Mouse (Mus musculus): ENCODE data around the gene Enam.
"Not testable (repeated sequence)": the region's sequence is repeated elsewhere in the genome, so short reads cannot be mapped to it uniquely, and the experiment has no call there.

Enam gene

DNA sequence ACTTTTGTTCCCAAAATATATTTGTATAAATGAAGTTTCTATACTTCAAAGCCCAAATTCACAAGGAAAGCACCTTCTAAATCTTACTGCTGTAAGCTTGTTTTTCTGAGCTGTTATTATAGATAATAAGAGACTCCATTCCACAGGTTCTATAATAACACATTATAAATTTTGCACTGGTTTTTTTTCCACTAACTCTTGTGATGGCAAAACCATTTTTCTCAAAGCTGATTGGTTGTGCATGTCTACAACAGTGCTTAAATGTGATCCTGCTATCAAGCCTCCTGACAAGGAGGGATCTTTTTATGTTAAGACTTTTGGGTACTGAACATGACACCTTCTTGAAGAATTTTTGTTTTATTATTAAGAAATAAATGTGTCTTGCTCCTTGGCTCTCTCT, at the start of gene Enam:
Enam (plus strand) TSS at position 301 of the 400 bp plus-strand sequence.
- no peak for DNase-seq (ENCODE audit: low read depth, low spot score)

DNA sequence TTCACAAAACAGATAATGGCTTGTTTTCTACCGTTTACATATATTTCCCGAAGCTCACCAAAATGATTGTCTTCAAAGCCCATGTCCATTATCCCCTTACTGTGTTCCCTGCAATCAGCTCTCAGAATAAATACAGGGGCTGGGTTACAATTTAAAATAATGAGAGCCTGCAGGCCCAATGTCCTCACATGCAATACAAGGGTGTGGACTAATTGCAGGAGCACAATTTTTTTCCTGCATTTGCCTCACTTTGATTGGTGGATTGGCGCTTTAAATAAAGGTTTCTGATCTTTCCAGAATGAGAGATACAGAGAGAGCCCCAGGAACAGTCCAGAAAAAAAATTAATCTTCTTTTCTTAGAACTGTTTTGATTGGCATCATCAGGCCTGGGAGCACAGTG, 32.1 kb upstream of the Enam start, which contains the start of gene Ambn:
Ambn (plus strand) TSS at position 301 of the 400 bp plus-strand sequence.
- DNase-seq (ENCODE audit: low read depth, low spot score) = no peak

DNA sequence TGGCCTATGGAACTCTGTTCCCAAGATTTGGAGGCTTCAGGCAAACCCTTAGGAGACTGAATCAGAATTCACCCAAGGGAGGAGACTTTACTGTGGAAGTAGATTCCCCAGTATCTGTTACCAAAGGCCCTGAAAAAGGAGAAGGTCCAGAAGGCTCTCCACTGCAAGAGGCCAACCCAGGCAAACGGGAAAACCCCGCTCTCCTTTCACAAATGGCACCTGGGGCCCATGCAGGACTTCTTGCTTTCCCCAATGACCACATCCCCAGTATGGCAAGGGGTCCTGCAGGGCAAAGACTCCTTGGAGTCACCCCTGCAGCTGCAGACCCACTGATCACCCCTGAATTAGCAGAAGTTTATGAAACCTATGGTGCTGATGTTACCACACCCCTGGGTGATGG, 20.3 kb upstream of the Enam start:
- DNase-seq (ENCODE audit: low read depth, low spot score) = no peak

DNA sequence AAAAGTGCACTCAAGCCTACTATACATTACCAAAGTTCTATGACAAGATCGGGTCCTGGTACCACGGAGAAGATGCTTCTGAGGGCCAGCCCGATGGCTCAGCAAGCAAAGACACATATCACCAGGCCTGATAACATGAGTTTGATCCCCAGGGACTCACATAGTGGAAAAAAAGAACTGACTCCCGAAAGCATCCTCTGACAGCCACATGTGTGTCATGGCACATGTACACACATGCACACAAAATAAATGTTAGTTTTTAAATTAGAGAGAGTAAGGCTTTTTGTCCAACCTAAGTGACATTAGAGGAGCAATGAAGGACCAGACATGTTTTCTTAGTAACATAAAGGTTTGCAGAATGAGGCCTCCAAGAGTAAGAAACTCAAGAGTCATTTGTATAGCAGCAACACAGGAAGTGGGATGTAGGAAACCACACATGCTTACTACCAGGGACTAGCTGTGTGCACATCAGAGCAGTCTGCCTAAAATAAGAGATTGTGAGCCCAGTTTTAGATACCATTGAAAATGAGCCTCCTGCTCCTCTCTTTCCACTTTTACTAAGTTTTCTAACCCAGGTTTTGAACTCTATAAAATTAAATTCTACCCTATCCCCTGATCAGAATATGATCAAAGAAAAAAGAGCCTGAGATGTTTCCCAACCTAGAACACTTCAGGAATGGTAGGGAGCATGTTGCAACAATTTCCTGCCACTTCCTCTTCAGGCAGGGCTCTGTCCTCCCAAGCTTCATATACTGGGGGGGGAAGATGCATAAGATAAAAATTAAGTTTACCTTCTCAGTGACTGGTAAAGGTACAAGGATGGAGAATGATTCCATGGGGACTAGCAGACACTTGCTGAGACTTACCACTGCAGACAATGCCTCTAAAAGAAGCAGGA, 18.7 kb upstream of the Enam start:
- DNase-seq (ENCODE audit: low read depth, low spot score) = no peak

DNA sequence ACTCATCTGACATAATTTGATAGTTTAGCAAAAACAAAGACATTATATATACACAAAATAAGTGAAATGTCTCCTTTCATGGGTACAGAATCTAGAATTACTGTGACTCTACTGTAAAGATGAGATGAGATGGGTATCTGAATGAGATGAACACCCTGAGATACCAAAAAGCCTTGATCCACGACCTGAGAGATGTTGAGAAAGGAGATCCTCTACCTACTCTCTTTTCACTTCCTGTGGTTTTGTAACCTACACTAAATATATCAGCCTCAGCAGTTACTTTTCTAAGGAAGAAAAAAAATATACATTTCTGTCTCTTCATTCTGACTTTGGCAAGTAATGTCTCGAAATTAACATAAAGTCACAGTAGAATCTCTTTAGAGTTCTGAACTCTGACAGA, 1.2 kb downstream of the Enam start:
- no peak for DNase-seq (ENCODE audit: low read depth, low spot score)

DNA sequence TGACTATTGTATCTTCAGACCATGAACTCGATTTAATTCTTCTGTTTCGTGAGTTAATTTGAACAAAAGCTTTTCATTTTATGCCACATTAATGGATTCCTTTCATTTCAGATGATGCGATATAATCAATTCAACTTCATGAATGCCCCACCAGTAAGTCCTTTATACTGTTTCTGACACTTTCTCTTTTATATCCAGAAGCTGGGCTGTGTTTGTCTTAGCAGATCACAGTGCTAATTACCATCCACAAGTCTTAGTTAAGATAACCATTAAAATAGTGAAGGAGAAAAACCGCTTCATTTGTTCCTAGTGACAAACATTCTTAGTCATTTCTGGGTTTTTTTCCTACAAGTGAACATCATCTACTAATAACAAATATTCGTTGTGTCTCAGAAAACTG, 3.3 kb downstream of the Enam start:
- DNase-seq (ENCODE audit: low read depth, low spot score) = no peak

DNA sequence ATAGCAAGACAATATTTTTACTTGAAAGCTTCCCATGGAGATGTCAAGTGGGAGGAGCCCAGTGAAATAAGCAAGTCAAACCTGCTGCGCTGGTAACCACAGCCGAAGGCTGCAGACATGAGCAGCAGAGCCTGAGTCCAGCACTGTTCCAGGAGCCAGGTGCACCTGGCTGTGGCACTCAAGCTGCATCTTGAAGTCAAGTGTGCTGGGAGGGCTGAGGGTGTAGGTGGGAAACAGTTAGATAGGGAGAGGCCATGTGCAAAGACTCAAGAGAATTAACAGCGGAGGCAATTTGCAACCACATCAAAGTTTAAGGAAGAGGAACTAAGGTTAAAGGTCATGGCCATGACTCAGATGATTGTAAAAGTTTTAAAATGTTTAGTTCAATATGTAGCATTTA, 12.0 kb downstream of the Enam start:
- no peak for DNase-seq (ENCODE audit: low read depth, low spot score)

DNA sequence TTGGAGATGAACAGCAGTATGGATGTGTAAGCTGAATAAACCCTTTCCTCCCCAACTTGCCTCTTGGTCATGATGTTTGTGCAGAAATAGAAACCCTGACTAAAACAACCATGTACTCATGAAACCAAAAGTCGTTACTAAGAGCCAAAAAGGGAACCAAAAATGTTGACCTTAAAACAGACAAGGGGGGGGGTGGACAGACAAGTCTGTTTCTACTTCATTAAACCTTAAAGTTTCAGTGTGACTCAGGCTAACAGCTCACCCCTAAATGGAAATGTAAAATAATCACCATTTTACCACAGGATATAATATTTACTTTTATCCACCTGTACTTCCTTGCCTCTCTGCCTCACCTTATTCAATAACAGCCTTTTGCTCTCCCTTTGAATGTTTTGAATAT, 20.8 kb downstream of the Enam start:
- DNase-seq (ENCODE audit: low read depth, low spot score) = no peak

DNA sequence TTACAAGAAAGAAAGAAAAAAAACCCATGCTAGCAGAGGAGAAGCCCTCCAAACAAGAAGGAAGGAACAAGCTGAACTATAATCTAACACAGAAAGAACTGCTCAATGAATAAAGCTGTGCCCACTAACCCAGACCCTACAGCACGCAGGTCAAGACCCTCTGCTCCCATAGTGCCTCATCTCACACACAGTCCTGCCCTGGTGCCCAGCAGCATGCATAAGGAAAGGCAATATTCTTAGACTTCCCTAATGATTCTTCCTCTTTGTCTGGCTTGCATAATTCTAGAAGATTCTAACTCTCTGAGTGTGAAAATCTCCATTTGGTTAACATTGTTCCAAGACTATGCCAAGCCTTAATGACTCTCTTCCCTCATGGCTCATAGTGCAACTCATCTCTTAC, 21.2 kb downstream of the Enam start:
- DNase-seq (ENCODE audit: low read depth, low spot score) = no peak

DNA sequence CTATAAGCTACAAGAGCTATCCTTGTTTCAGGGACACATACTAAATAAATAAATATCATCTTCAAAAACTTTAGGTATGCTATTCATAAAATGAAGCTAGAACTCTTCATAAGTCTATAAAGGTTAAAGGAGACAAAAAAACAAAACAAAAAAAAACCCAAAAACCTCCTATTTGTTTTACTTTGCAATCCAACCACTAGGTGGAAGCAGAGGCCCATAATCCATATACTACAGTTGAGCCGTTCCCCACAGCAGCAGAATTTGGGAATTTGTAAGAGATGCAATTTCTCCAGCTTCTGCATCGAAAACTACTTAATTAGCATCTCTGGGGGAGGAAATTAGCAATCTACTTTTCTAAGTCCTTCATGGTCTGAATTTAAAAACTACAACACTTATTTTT, 31.5 kb downstream of the Enam start:
- peak; percentile 50 for DNase-seq (ENCODE audit: low read depth, low spot score)

DNA sequence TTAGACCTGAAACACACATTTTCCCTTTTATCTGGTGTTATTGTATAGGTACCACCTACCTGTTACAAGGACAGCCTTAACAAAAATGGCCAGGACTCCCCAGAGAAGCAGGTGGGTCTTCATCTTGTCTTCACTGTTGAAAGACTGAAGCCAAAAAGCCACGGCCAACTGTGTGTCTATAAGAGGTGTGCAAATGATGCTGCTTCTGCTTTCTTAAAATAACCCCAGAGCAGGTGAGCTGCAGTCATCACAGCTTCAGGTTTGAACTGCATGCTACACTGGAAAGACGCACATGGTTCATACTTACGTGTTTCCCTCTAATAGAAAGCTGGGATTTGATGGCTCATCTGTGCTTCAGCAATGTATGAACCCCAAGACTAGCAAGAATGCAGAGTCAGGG, 39.9 kb downstream of the Enam start, which contains the start of gene Jchain:
Jchain (minus strand) TSS at position 235 of the 400 bp plus-strand sequence.
- DNase-seq (ENCODE audit: low read depth, low spot score) = no peak

DNA sequence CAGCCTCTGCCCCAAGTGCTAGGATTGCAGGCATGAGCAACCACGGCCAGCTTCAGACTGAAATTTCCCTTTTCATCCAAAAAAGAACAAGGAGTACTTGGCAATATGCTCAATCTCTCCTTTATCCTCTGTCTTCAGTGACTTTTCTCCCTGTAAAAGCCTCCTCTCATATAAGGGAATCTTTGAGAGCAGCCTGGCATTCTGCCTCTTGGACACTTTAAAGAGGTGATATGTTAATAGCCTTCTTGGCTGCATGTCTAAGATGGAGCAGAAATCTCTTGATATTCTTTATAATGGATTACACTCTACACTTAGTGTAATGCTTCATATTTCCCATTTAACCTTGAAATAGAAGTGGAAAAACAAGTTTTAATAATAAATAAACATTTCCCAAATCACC, 43.1 kb downstream of the Enam start:
- DNase-seq (ENCODE audit: low read depth, low spot score) = no peak

DNA sequence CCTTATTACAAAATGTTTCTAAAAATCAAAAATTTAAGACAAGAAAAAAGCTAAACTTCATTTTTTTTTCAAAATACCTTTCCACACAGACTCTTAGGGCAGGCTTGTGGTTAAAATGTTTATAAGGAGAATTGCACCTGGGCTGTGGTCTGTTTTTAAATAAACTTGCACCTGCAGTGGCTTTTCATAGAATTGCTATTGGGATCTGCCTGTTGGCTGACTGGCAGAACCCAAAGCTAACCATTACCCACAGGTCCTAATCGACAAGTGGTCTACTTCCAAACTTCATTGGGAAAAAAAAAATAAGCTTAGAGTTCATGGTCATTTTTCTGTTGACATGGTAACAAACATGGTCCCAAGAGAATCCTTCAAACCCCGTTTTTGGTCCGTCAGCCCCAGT, 46.9 kb downstream of the Enam start:
- no peak for DNase-seq (ENCODE audit: low read depth, low spot score)

DNA sequence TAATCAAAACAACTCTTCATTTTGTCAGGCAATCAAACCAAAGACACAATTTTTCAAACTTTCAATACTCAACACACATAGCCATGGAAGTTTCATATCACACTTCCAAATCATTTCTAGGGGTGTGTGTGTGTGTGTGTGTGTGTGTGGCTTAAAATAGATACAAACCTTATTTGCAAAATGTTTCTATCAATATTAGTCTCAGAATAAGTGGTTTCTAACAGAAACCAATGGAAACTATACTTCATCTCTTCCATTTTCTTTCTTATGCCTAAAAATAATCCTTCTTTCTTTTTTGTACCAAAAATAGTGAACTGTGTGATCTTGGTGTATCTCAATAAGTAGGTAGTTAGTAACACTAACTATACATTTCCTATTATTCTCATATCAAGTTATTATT, 53.1 kb downstream of the Enam start:
- no peak for DNase-seq (ENCODE audit: low read depth, low spot score)

DNA sequence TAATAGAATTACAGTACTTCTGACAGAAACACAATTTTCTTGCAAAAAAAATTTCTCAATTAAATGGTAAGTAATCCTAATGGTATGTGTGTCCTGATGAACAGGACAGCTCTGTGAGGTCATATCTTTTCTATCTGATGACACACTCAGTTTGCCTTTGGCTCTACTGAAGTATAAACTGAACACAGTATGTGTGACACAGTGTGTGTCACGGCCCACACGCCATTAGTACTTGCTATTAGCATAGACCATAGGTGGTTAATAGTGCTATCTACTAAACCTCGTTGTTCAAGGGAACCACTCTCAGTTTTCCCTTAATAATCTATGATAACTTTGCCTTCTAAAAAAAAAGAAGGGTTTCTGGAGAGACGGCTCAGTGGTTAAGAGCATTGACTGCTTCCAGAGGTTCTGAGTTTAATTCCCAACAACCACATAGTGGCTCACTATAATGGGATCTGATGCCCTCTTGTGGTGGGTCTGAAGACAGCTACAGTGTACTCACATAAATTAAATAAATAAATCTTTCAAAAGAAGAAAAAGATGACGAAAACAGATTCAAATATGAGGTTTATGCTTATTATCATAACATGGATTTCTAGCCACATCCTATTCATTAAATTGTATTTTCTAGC, 55.0 kb downstream of the Enam start:
- DNase-seq (ENCODE audit: low read depth, low spot score) = peak; percentile 70

DNA sequence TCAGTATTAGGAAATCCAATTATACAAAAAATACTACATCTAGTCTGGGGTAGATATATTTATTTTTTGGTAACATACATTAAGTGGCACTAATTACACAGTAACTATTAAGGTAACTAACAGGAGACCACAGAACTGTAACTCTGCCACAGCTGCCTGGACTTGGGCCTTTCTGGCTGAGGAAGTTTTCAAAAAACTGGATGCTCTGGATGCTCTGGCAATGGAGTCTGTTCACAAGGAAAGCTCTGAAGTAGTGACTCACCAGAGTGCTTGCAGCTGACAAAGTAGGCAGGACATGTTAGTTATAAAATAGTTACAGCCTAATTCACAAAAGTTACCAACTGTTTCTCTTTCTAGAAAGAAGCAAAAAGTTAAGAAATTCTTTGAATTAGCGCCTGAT, 56.6 kb downstream of the Enam start:
- DNase-seq (ENCODE audit: low read depth, low spot score) = not testable (repeated sequence)

DNA sequence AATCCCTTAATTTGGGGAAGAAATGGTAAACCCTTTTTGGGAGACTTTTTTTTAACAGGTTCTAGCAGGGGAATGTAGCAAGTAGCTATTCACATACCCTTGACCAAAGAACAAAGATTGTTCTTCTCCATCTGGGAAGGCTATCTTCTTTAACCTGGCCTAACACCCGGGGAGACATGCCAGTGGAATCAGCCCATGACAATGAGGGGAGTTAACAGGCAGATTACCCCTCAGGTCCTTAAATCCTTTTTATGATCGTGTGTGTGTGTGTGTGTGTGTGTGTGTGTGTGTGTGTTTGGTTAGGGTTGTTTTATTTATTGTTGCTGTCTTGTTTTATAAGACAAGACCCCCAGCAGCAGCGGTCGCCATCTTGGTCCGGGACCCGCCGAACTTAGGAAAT, 57.8 kb downstream of the Enam start:
- peak; percentile 61 for DNase-seq (ENCODE audit: low read depth, low spot score)

DNA sequence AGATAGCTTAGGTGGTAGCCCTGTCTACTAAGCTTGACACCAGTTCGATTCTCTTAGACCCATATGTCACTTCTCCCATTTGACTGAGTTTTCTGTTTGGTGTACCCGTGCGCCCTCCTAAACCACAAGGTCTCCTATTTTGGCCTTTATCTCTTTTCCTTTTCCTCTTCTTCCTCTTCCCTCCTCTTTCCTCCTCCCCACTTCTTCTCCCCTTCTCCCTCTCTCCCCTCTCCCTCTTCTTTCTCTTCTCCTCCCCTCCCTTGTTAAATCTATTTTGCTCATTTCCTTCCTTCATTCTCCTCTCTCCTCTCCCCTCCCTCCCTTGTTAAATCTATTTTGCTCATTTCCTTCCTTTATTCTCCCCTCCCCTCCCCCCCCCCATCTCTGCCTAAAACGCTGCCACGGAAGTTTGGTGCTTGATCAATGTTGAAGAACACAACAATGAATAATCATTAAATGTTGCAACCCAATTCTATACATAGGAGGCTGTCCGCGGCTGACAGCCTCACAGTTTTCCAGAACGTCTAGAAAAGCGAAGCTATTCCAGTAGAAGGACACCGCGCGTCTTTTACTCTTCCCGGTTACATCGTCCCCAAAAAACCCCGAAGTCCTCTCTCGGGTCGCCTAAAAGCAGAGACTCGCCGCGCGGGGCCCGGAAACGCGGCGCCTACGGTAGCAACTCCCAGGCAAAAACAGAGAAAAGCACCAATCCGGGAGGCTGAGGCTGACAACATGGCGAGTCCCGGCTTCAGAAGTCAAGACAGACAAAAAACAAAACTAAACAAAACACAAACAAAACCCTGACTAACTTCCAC, 65.7 kb downstream of the Enam start:
- no peak for DNase-seq (ENCODE audit: low read depth, low spot score)

DNA sequence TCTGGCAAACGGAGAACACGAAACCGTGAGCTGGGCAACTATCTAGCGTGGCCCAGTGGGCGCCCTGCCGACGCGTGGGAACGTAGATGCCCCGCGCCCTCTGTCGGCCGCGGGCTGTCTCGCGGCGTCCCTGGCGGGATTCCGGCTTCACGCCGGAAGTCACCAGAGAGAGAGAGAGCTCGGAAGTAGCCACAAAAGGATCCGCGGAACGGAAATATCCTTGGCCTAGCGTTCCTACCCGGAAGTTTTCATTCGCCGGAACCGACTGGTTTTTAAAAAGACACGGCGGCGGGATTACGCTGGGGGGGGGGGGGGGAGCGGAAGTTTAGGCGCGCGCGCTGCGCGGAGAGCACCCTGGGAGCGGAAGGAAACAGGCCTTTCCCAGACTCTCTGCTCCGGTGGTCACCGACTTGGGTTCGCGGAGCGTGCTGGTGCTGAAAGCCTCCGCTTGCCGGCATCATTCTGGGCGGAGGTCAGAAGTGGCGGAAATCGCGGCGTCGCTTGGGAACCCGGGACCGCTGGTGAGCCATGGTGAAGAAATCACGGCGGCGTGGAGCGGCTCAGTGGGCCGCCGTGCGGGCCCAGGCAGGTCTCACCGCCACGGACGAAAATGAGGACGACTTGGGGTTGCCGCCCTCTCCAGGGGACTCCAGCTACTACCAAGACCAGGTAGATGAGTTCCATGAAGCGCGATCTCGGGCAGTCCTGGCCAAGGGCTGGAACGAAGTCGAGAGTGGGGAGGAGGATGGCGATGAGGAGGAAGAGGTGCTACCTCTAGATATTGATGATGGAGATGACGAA, 66.5 kb downstream of the Enam start, which contains the start of gene Utp3:
Utp3 (plus strand) TSS at position 377 of the 801 bp plus-strand sequence.
- DNase-seq (ENCODE audit: low read depth, low spot score) = peak; percentile 99
